Mouse (Mus musculus): Measurements from ENCODE around the gene Ssr4.
"Not testable (repeated sequence)": the region's sequence is repeated elsewhere in the genome, so short reads cannot be mapped to it uniquely, and the experiment has no call there.

Gene Ssr4

DNA sequence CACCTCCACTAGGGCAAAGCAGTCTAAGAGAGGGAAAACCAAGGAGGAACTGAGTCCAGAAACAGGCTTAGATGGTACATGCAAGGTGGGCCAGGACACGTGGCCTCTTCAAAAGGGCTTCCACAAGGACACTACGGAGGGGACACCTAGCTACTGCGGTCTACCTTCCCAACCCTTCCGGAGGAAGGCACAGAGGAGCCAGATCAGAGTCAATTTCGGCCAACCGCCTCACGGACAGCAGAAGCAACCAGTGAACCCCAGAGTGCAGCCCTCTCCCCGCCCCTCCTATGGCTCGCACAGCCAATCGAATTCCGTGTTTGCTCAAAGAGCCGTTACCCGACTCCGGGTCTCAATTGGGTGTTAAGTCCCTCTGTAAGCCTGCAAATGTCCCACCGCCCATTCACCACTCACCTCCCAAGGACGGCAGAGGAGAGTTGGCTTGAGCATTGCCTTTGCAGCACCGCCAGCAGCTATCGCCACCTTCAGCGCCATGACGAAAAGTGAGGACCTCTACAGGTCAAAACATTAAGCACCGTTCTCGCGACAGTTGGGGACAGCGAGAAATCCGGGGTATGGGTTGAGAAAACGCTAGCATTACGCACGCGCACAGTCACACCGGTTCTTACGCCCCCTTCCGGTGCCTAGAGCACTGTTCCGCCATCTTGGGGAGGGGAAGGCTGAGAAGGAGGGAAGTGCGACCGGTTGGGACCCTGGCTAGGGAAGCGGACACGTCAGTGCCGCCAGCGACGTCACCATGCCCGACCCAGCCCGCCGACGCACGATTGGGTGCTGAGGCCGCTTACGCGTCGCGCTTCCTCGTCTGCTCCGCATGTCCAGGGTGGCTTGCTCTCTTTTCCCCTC, at the start of gene Ssr4, which contains the start of gene Idh3g:
TSS of gene Ssr4 (plus strand) at position 665 of the 861 bp plus-strand sequence.
TSS of gene Idh3g (minus strand) at position 534 of the 861 bp plus-strand sequence.
- peak; percentile 98 for DNase-seq (ENCODE audit: low read depth)

DNA sequence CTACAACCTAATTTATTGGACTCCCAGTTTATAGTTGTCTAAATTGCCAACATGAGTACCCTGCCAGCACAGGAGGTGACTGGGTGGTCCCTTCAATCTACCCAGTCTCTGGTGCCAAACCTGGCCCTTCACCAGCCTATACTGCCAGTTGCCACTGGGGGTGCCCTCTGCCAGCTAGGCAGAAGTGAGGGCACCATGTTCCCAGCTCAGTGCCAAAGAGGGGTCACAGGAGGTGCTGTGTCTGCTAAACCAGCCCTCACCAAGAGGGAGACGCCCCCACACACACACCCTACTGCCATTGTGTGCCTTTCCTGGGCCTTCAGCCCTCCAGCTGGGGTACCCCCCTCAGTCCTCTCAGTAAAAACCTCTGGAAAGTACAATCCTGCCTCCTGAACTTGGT, 48.7 kb upstream of the Ssr4 start:
- DNase-seq (ENCODE audit: low read depth), result no peak

DNA sequence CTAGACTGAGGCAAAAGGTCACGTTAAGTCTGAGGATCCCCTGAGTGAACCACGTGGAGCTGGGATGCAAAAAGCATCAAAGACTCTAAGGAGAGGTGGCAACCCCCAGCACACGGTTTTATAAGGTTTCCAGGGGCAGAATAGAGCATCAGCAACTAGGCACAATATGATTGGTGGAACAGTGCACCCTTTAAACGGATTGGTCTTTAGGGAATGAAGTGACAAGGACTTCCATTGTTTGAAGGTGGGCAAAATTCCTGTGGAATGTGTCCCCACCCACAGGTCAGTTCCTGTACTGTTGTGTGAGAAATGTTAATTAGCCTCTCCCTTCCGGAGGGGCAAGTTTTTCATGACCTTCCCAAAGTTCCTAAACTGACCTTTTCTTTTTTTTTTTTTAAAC, 47.7 kb upstream of the Ssr4 start:
- DNase-seq (ENCODE audit: low read depth), result no peak

DNA sequence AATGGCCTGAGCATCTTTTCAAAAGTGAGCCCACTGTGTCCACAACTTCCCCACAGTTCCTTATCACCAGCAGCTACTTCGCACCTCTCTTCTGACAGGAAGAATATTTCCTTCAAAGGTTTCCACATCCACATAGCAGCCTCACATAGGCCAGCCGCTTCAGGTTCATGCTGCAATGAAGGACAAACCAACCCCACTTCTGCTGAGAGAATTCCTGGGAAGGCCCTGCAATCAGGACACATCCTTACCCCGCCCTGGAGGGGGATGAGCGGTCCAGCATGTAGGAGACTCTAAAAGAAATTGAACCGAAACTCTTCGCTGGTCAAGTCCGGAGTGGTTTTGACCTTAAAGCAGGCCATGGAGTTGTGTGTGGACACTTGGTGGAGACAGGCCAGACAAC, 47.0 kb upstream of the Ssr4 start:
- DNase-seq (ENCODE audit: low read depth), result not testable (repeated sequence)

DNA sequence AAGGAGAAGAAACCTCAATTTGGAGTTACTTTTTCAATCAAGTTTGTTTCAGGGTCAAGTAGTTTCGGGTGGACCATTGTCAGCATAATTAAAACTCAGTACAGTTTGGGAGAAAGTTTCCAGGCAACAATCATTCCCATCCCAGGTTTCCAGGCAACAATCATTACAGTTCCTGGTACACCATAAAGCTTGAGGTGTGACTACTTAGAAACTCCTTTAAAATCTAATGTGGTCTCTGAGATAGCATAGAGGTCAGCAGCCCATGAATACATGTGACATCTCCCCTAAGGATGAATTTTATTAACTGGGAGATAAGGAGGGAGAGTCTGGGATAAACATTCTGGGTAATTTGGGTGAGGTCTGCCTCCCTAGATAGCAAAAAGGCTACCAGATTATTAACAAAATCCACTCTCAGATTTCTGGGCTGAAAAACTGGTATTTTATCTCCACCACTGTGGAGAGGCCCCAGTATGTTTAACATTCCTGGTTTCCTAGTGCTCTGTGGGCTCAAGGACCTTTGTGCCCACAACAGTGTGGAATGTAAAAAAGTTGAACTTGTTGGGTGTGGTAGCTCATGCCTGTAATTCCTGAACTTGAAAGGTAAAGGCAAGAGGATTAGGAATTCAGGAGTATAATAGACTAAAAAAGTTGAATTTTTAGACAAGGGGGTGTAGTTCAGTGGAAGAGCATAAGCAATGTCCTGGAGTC, 41.9 kb upstream of the Ssr4 start:
- DNase-seq (ENCODE audit: low read depth), result no peak

DNA sequence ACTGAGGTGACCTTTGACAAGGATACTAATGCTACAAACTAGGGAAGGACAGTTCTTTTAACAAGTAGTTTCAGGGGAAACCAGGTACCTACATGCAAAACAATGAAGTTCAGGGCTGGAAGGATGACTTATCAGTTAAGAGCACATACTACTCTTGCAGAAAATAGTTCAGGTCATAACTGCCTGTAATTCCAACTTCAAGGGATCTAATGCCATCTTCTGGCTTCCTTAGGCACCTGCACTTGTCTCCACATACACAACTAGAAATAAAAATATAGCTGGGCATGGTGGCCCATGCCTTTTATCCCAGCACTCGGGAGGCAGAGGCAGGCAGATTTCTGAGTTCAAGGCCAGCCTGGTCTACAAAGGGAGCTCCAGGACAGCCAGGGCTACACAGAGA, 37.9 kb upstream of the Ssr4 start:
- DNase-seq (ENCODE audit: low read depth), result peak; percentile 56

DNA sequence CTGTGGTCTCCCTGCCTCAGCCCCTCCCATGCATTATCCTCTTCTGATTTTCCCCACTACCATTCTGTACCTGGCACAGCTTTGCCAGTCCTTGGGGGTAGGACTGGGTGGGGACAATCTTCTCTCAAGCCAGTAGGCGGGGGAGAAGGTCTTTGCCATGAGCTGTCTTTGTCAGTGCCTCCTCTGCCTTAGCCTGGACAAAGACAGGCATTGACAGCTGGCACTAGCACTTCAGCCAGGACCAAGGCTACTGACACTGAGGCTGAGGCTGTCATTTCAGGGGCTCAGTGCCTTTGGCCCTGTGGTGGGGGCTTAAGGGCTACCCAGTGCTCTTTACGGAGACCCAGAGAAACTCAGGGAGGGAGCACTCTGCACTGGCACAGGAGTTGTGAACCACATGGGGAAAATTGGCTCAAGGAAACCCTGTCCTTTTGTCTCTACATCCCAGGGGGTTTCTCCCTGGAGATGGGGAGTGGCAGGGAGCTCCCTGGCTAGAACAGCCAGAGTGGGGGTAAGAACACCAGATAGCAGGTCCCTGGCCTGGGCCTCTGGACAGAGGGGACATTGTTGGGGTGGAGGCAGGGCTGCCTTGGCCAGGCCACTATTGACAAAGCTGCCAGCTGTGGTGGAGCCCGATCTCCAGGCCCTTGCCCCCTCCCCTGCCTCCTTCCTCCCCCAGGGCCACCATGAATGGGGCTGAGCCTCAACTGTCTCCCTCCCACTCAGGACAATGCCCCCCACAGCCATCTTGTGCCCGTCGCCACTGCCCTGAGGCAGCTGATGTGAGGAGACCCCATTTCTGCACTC, 30.3 kb upstream of the Ssr4 start, which contains the start of gene Plxnb3:
TSS of gene Plxnb3 (plus strand) at position 757 of the 807 bp plus-strand sequence.
- DNase-seq (ENCODE audit: low read depth), result no peak

DNA sequence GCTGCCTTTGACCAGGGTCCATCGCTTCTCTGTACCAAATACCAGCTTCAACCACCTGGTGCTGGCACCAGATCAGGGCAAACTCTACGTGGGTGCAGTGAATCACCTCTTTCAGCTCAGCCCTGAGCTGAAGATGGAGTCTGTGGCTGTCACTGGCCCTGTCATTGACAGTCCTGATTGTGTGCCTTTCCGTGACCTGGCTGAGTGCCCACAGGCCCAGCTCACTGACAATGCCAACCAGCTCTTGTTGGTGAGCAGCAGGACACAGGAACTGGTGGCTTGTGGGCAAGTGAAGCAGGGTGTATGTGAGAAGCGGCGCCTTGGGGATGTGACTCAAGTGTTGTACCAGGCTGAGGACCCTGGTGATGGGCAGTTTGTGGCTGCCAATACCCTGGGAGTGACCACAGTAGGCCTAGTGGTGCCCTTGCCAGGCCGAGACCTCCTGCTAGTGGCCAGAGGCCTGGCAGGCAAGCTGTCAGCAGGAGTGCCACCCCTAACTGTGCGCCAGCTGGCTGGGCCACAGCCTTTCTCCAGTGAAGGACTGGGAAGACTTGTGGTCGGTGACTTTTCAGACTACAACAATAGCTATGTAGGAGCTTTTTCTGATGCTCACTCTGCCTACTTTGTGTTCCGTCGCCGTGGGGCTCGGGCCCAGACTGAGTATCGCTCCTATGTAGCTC, 28.1 kb upstream of the Ssr4 start:
- DNase-seq (ENCODE audit: low read depth), result peak; percentile 80

DNA sequence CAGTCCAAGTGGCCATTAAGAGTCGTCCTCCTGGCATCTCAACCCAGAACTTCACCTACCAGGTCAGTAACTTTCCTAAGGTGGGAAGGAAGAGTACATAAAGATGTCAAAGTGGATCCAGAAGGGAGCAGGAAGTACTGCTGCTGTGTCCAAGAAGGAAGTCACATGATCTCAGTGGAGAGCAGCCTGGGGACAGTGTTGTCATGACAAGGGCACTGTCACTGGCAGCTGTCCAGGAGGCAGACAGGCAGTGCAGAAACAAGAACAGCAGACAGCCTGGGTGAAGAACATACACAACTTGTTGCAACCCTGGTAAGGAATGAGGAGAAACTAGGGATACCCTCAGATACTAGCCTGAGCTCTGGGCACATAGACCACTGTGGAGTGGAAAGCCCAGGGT, 21.5 kb upstream of the Ssr4 start:
- peak; percentile 81 for DNase-seq (ENCODE audit: low read depth)

DNA sequence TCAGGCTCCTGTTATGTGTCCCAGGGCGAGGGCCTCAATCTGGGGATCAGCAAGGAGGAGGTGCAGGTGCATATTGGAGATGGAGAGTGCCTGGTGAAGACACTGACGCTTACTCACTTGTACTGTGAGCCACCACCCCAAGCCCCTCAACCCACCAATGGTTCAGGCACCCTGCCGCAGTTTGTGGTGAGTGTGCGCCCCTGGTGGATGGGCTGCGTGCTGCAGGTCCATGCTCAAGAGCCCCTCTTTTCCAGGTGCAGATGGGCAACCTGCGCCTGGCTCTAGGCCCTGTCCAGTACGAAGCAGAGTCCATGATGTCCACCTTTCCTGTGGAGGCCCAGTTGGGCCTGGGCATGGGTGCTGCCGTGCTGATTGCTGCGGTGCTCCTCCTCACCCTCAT, 19.6 kb upstream of the Ssr4 start:
- DNase-seq (ENCODE audit: low read depth), result no peak

DNA sequence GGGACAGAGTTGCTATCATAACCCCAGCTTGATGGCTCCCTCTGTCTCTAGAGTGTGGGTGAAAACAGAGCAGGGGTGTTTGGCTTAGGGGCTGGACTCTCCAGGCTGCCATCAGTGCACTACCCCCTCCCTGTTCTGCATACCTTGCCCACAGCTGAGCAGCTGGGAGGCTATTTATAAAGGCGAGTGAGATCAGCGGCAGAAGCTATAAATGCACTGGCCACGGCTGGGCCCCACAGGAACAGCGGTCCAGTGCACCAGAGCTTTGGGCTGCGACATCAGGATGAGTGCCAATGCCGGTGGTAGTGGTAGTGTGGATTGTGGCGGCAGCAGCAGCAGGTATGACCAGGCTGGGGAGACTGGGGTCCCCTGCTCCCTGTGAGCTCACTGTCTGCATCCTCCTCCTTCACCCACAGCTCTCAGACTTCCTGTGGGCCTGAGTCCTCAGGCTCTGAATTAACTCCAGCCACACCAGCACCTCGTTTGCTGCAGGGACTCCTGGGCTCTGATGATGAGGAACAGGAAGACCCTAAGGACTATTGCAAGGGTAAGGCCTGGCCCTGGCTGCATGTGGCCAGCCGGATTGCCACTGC, 12.6 kb upstream of the Ssr4 start, which contains the start of gene Srpk3:
TSS of gene Srpk3 (plus strand) at position 238 of the 593 bp plus-strand sequence.
- no peak for DNase-seq (ENCODE audit: low read depth)

DNA sequence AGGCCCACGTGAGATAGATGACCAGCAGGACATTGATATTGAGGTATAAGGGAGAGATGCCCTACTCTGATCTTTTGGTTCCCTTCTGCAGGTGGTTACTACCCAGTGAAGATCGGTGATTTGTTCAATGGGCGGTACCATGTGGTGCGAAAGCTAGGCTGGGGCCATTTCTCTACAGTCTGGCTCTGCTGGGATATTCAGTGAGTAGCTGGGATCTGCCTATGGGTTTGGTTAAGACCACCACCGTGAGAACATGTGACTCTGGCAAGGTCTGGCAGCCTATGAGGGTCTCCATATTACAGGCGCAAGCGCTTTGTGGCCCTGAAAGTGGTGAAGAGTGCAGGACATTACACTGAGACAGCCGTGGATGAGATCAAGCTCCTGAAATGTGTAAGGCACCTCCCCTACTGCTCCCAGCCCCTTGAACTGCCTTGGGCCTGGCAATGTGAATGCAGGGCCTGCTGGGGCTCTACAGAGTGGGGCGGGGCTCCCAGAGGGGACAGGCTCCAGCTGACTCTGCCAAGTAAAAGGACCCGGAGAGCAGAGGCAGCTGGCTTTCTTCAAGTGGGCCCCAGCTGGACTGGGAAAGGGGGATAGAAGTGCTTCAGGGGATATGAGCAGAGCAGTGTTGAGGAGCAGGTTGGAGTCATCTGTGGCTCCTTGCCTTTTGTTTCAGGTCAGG, 11.9 kb upstream of the Ssr4 start:
- DNase-seq (ENCODE audit: low read depth), result no peak

DNA sequence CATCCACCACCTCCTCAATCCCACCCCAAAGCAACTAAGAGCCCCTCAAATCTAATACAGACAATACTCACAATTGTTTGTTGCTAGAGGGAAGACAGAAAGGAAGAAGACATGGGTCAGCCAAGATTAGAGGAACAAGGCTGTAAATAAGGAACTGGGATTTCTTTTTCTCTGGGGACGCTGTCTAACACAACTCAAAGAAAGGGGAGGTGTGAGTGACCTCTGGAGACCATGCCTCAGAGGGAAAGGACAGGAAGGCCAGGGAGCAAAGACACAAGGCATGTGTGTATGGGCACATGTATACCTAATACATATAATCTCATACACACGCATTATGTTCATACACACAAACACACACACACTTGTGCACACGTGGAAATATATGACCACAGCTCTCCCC, 4.6 kb upstream of the Ssr4 start:
- DNase-seq (ENCODE audit: low read depth), result no peak

DNA sequence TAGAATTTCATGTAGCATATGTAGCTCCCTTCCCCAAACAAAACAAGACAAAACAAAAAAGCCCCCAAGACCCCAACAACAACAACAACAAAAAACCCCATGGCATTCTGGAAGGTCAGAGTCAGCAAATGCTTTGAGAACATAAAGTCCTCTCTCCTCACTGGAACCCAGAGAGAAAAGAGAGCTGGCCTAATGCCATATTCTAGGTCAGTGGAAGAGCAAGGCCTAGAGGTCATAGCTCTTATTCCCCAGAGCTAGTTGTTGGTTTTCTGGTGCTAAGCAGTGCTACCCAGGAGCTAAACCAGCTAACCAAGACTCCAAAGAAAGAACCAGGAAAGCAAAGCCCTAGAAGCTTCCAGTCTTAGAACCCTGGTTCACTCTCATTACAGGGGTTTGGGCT, 1.2 kb upstream of the Ssr4 start:
- DNase-seq (ENCODE audit: low read depth), result peak; percentile 17

DNA sequence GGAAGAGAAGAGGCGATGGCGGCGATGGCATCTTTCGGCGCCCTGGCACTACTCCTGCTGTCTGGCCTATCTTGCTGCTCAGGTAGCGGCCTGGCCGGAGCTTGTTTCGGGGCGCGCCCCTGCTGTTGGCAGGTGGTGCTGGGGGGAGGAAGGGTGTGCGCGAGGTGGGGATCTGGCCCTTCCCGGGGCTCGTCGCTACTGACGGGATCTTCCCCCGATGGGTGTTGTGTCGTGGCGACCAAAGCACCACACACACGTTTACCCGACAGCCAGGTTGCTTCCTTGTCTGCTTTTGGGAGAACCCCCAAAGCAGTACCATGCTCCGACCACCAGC, 364 bp downstream of the Ssr4 start:
- DNase-seq (ENCODE audit: low read depth), result no peak

DNA sequence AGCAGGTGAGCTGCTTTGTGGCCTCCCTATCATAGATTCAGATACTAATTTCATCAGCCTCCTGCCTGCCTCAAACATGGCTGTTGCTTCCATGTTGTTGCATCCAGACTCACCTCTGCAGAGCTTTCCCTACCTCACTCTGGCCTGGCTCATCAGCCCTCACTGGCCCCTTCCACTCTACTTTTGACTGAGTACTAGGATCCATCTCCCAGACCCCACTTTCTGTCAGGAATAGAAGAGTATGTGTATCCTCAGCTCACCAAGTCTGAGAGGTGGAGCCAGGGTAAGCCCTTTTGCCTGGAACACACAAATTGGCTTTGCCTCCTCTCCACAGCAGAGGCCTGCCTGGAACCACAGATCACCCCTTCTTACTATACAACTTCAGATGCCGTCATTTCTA, 1.7 kb downstream of the Ssr4 start:
- DNase-seq (ENCODE audit: low read depth), result no peak

DNA sequence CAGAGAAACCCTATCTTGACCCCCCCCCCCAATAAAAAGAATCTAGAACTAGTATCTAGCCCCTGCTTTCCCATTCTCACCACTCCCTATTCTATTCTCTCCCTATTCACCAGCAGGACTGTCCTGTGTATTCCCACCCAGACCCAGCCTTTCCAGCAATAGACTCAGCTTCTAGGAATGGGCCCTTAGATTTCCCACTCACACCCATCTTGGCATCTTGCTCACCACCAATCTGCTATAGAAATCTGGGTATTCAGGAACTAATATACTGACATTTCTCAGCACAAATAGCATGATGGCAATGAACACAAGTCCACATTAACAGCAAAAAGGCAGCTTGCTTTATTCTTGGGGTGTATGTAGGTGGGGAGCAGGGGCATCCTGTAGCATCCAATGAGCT, 6.2 kb downstream of the Ssr4 start:
- DNase-seq (ENCODE audit: low read depth), result no peak

DNA sequence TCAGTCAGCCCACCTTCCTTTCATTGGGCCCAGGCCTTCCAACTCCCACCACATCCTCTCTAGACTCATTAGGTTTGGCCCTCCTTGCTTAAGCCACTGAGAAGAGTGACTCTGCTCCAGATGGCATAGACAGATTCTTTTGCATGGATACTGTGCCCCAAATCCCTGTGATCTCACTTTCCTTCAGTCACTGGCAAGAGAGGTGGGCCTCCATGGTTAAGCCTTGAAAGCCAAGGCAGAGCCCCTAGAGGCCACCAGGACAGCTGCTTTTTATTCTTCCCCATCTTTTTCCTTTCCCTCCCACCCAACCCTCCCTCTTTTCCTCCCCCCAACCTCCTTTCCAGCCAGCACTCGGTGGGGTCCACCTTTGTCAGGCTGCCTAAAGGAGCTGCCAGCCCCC, 6.7 kb downstream of the Ssr4 start:
- no peak for DNase-seq (ENCODE audit: low read depth)

DNA sequence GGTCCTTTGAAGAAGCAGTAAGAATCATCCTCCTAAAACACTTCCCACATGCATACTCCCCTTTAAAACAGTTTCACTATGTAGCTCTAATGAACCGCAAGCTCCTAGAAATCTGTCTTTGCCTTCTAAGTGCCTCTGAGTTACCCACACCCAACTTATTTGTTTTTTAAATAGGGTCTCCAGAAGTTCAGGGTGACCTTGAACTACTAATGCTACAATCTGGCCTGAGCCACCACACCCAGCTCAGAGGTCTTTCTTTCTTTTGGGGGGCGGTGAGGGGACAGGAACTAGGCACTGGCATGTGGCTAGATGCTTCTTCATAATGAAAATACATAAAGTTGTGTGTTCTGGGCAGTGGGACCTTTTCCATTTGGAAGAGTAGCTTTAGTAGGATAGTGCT, 10.7 kb downstream of the Ssr4 start:
- DNase-seq (ENCODE audit: low read depth), result no peak

DNA sequence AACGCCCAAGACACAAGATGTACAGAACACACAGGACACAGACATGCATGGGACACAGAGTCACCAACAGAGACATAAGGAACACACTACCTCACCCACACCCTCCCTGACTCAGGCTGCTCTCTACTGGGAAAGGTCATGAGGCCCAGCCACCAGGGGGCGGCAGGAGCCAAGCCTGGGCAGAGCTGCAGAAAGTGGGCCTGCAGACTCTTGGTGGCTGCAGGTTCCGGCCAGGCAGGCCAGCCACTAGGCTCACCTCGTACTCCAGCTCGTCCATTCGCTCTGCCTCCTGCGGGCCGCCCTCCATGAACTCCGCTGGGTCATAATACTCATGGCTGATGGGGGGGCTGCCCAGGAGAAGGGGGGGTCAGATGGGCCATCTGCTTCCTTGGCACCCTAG, 11.7 kb downstream of the Ssr4 start:
- peak; percentile 75 for DNase-seq (ENCODE audit: low read depth)

DNA sequence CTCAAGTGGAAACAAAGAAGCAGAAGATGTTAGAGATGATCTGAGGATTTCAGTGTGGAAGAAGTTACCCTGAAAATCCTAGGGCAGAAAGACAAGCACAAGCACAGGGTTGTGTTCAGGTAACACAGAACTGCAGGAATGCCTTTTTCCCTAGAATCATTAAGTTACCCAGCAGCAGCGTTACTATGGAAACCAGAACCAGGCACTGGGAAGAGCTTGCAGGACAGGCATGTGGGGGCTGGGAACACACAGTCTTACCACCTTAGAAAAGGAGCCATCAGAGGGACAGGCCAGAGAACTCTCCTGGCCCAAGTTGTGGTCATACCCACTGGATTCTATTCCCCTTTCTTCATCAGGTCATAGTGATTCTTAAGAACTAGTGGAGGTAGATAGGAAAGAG, 19.0 kb downstream of the Ssr4 start:
- DNase-seq (ENCODE audit: low read depth), result no peak

All from 416B (cell line).